Mouse (Mus musculus) intestine, postnatal 0 days (tissue): Measurements from ENCODE around the gene Ctc1. TPM values are rescaled to one million over a fixed set of nuclear protein-coding genes. Genes with fewer than 3 reads are reported as not detected.
A peak's percentile ranks its signal among the peaks of the same experiment; 100 is the strongest.

Experiments used
- ATAC-seq: fragments of 200-750 bp; cut with Nextera tagmentation; 2 replicates; pipeline ENCODE4 v1.8.0; 2017; ENCODE audit warnings: mild to moderate bottlenecking, moderate TSS enrichment, moderate library complexity
- H3K27ac ChIP-seq: fragments of 300-500 bp; sonication (generic); 2 replicates; pipeline ENCODE4 v1.5.1; 2014; ENCODE audit warnings: mild to moderate bottlenecking, low read depth, low read length, moderate library complexity
- H3K27me3 ChIP-seq: fragments of 300-500 bp; sonication (generic); replicated peaks from 2 replicates; pipeline ENCODE4 v1.6.1; 2014; ENCODE audit warnings: low read length, mixed read lengths; ENCODE audit not compliant: control insufficient read depth, insufficient read depth
- H3K36me3 ChIP-seq: fragments of 300-500 bp; sonication (generic); 2 replicates; pipeline ENCODE4 v1.6.1; 2014; ENCODE audit warnings: mild to moderate bottlenecking, moderate library complexity; ENCODE audit not compliant: control insufficient read depth, insufficient read depth
- H3K4me1 ChIP-seq: fragments of 300-500 bp; sonication (generic); replicated peaks from 2 replicates; pipeline ENCODE4 v1.6.1; 2014; ENCODE audit warnings: antibody characterized with exemption, low read length, mixed read lengths; ENCODE audit not compliant: control insufficient read depth, insufficient read depth
- H3K4me2 ChIP-seq: fragments of 300-500 bp; sonication (generic); replicated peaks from 2 replicates; pipeline ENCODE4 v1.6.1; 2014; ENCODE audit warnings: low read depth, mild to moderate bottlenecking, moderate library complexity
- H3K4me3 ChIP-seq: fragments of 300-500 bp; sonication (generic); 2 replicates; pipeline ENCODE4 v1.5.1; 2014; ENCODE audit warnings: low read depth, low read length
- H3K9ac ChIP-seq: fragments of 300-500 bp; sonication (generic); 2 replicates; pipeline ENCODE4 v1.6.1; 2014; ENCODE audit warnings: mild to moderate bottlenecking, low read depth, low read length
- H3K9me3 ChIP-seq: fragments of 300-500 bp; sonication (generic); 2 replicates; pipeline ENCODE4 v1.6.1; 2016; ENCODE audit warnings: mixed run types; ENCODE audit not compliant: control insufficient read depth
- CTCF ChIP-seq: sonication (generic); IDR thresholded peaks from 2 replicates; pipeline ENCODE4 v1.5.1; 2016; ENCODE audit warnings: low read depth, mild to moderate bottlenecking, control low read depth, antibody characterized with exemption, moderate library complexity
- WGBS: fragments of 180-500 bp; shearing (Covaris S2); extraction: QIAGEN DNeasy Blood & Tissue Kit; methylation state at CpG from one replicate; pipeline ENCODE4 v1.1.7; 2014; 5-methylcytosine and 5-hydroxymethylcytosine counted together
- polyA plus RNA-seq: library from polyadenylated mRNA; unstranded; fragments of >200 nt; fragmentation: Nextera tagmentation; extraction: Ambion mirVana; gene quantifications from 2 replicates; pipeline ENCODE4 v1.2.1, GENCODE M21; 2015

Ctc1 gene
- polyA plus RNA-seq, 1 experiment from 2014 or later: 9.4 TPM

DNA sequence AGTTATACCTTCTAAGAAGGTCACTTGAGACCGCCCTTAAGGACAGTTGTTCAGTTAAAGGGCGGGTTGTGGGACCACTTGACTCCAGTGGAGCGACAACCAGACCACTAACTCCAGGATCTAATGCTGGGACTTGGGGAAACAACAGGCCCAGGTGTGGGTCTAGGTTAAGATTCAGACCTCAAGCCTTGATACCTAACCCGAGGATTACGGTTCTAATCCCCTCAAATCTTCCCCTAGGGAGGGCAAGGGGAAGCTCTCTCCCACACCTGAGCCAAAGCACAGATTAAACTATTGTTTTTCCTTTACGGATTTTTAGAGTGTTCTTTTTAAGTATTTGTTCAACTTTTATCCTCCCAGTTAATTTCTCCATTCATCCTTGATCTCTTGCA lies 41.7 kb upstream of the Ctc1 start:
- no peak for TF ChIP-seq CTCF
- H3K9ac ChIP-seq: no peak overlapping the region
- 39% methylated on average over 6 of the region's 6 CpGs for WGBS
- H3K27me3 ChIP-seq: no peaks in the 10 kb centered on the region
- H3K4me1 ChIP-seq: peaks cover 6% of the 10 kb centered on the region
- no peak overlapping the region for H3K27ac ChIP-seq
- no peak for ATAC-seq
- no peaks in the 10 kb centered on the region for H3K36me3 ChIP-seq
- H3K4me3 ChIP-seq: peak overlapping the region; percentile 25
- H3K4me2 ChIP-seq: peak overlapping the region; percentile 64
- no peaks in the 10 kb centered on the region for H3K9me3 ChIP-seq

DNA sequence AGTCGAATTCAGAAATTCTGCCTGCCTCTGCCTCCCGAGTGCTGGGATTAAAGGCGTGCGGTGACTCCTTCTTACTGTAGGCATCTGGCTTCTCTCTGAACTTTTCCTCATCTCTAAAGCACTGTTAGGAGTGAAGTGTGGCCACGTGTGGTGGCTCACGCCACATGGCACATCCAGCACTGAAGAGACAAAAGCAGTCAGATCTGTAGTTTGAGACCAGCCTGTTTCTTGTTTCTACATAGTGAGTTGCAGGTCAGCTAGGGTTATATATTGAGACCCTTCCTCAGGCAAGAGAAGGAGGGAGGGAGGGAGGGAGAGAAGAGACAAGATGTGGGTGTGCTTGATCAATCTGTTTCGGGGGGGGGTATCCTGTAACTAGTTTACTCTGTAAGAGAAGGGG lies 40.6 kb upstream of the Ctc1 start, which contains the start of gene Rangrf:
TSS of gene Rangrf (minus strand) at position 101 of the 400 bp plus-strand sequence.
- H3K4me2 ChIP-seq: peak within 1 kb of the TSS; percentile 64
- H3K4me1 ChIP-seq: peaks cover 6% of the 10 kb centered on the region
- H3K27ac ChIP-seq: no peak within 1 kb of the TSS
- H3K4me3 ChIP-seq: peak within 1 kb of the TSS; percentile 25
- H3K36me3 ChIP-seq: no peaks in the 10 kb centered on the region
- no peak within 1 kb of the TSS for H3K9ac ChIP-seq
- no peaks in the 10 kb centered on the region for H3K27me3 ChIP-seq
- WGBS: 80% methylated on average over 7 of the region's 7 CpGs
- no peak for ATAC-seq
- no peaks in the 10 kb centered on the region for H3K9me3 ChIP-seq
- no peak for TF ChIP-seq CTCF

DNA sequence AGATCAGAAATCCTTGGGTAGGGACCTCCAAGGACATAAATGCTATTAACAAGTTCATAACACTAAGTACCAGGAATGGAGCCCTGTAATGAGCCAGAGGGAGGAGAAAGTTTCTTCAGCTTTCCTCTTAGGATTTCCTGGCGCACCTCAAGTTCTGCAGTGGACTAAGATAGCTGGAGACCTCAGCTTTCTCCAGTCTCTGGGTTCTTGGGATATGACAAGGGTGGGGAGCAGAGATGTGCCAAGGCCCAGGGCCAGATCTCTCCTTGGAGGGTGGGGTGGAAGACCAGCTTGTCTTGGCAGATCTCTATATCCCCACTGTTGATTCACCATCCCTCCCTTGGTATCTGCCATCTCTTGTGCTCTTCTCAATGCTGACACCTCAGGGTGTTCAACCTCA lies 40.1 kb upstream of the Ctc1 start:
- TF ChIP-seq CTCF: no peak
- Histone ChIP-seq H3K27me3 (no peaks in the 10 kb centered on the region), H3K27ac (no peak overlapping the region), H3K4me3 (no peak overlapping the region), H3K9me3 (no peaks in the 10 kb centered on the region), H3K4me2 (no peak overlapping the region), H3K4me1 (peaks cover 6% of the 10 kb centered on the region), H3K9ac (no peak overlapping the region), H3K36me3 (no peaks in the 10 kb centered on the region)
- WGBS: 91% methylated on average over 1 of the region's 1 CpGs
- ATAC-seq: no peak

DNA sequence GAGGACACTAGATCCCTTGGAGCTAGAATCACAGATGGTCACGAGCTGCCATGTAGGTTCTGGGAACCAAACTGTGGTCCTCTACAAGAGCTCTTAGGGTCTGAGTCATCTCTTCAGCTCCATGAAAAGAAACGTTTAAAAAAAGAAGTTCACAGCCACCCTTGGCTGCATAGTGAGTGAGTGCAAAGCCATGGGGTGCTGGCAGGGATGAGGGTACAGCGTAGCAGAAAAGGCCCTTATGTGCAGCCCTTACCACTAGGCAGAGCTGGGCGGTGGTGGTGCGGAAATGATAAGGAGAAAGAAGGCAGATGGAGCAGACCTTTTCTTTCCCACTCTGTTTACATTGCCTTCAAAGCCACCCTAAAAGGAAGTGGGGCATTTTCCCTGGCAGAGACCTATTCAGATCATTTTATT lies 36.4 kb upstream of the Ctc1 start:
- Histone ChIP-seq H3K4me3 (no peak overlapping the region), H3K27me3 (no peaks in the 10 kb centered on the region), H3K4me2 (no peak overlapping the region), H3K36me3 (no peaks in the 10 kb centered on the region), H3K9ac (no peak overlapping the region), H3K27ac (no peak overlapping the region), H3K4me1 (0 out of 2 replicates have a peak, but pooled peaks cover 1% of the 10 kb centered on the region), H3K9me3 (no peaks in the 10 kb centered on the region)
- 34% methylated on average over 5 of the region's 5 CpGs for WGBS
- no peak for TF ChIP-seq CTCF
- ATAC-seq: peak; percentile 34; the same call in 1 of the 2 replicates

DNA sequence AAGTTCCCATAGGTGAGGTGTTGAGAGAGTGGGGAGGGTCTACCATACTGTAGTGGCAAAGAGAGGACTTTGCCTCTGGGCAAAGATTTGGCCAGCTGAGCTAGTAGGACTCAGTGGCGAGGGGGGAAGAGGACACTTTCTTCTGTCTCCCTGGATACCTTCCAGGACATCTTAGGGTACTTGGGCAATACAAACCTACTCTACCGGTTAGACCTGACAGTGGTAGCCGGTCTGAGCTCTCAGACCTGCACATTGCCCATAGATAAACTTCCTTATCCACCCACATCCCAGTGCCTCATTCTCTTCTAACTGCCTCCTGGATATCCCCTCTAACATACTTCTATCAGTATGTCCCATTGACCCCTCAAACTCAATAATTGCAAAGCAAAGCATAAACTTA lies 34.8 kb upstream of the Ctc1 start:
- Histone ChIP-seq H3K27ac (no peak overlapping the region), H3K36me3 (no peaks in the 10 kb centered on the region), H3K4me1 (no peaks in the 10 kb centered on the region), H3K27me3 (no peaks in the 10 kb centered on the region), H3K9ac (no peak overlapping the region), H3K4me2 (no peak overlapping the region), H3K4me3 (no peak overlapping the region), H3K9me3 (no peaks in the 10 kb centered on the region)
- TF ChIP-seq CTCF: no peak
- 0 out of 2 replicates have a peak, but pooled peaks have one; percentile 39 for ATAC-seq
- 38% methylated on average over 3 of the region's 3 CpGs for whole genome bisulfite sequencing

DNA sequence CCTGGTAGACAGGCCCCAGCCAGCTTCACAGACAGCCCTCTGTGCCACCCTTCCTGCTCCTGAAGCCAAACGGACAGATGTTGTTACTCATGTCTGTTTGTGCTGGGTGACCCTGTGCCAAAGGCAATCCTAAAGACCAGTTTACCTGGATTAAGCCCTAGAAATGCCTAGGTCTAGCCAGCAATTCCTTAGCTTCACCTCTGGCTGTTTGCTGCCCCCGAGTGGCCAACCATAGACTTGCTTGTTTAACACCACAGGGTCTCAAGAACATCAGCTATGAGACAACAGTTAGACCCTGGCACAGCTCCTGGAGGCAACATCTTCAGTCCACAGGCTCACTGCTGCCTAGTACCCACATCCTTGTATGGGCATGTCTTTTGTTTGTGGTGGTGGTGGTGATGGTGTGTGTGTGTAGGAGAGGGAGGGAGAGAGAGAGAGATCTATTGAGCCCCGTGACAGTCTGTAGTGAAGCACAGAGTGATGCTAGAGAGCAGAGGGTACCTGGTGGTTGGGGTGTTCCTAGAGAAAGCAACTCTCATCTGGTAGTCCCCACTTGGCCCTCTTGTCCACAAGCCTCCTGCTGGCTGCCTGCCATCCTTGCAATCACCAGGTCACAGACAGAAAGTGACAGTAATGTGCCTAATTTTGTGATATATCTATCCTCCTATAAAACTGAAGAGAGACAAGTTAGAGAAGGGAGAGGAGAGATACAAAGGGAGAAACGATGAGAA lies 32.9 kb upstream of the Ctc1 start:
- WGBS: 27% methylated on average over 4 of the region's 4 CpGs
- Histone ChIP-seq H3K4me3 (no peak overlapping the region), H3K4me1 (no peaks in the 10 kb centered on the region), H3K36me3 (peaks cover 4% of the 10 kb centered on the region), H3K9ac (no peak overlapping the region), H3K9me3 (no peaks in the 10 kb centered on the region), H3K4me2 (no peak overlapping the region), H3K27ac (no peak overlapping the region), H3K27me3 (no peaks in the 10 kb centered on the region)
- peak; percentile 94 for TF ChIP-seq CTCF
- ATAC-seq: peak; percentile 23; the same call in 1 of the 2 replicates
